Mouse (Mus musculus): ENCODE results near the gene Kif3b.

- TF ChIP-seq CTCF (IDR thresholded peaks at IDR 0.05; ENCODE audit: extremely low read depth, insufficient read length, insufficient replicate concordance, low read depth, low read length) (no peak), POLR2A (IDR thresholded peaks at IDR 0.05; ENCODE audit: low read depth, low read length) (no peak)
These were observed 57.1 kb downstream of the Kif3b start for GRCm38 (mm10) chr2:153348100-153348831.

All from small intestine, adult 2 months (tissue).